Mouse (Mus musculus) ES-E14 (cell line): ENCODE data around the gene Btbd3. TPM values are rescaled to one million over a fixed set of nuclear protein-coding genes. Genes with fewer than 3 reads are reported as not detected.

Source experiments
- DNase-seq: peaks from one replicate; pipeline ENCODE4 v3.0.0-alpha.2; 2013; ENCODE audit warnings: low read depth, low spot score
- H3K27ac ChIP-seq: 2 replicates; pipeline ENCODE4 v1.5.1; 2012; ENCODE audit warnings: low read depth, mild to moderate bottlenecking, low read length, moderate library complexity, mixed read lengths; ENCODE audit not compliant: poor library complexity, insufficient read depth, severe bottlenecking
- H3K36me3 ChIP-seq: 2 replicates; pipeline ENCODE4 v1.6.1; 2012; ENCODE audit warnings: mild to moderate bottlenecking, low read length, moderate library complexity, mixed read lengths; ENCODE audit not compliant: control insufficient read depth, poor library complexity, insufficient read depth, severe bottlenecking
- H3K4me1 ChIP-seq, 2 experiments: fragments of 150-350 bp in 1 of 2; sonication (generic) in 1 of 2; 2 replicates each; pipeline ENCODE4 v1.6.1; 2012; ENCODE audit warnings: low read length in 2 of 2, mild to moderate bottlenecking in 1 of 2, mixed read lengths in 1 of 2; ENCODE audit not compliant: control insufficient read depth in 2 of 2, insufficient read depth in 2 of 2, poor library complexity in 1 of 2
- H3K4me3 ChIP-seq, 2 experiments: fragments of 150-350 bp in 1 of 2; sonication (generic) in 1 of 2; 2 replicates each; pipeline ENCODE4 v1.5.1; 2012; ENCODE audit warnings: low read length in 2 of 2, low read depth in 1 of 2, mild to moderate bottlenecking in 1 of 2, mixed read lengths in 1 of 2; ENCODE audit not compliant: insufficient read depth in 1 of 2, poor library complexity in 1 of 2, severe bottlenecking in 1 of 2
- H3K9ac ChIP-seq: 2 replicates; pipeline ENCODE4 v1.6.1; 2012; ENCODE audit warnings: low read depth, mild to moderate bottlenecking, low read length, mixed read lengths; ENCODE audit not compliant: poor library complexity, insufficient read depth, severe bottlenecking
- H3K9me3 ChIP-seq: fragments of 150-350 bp; sonication (generic); 2 replicates; pipeline ENCODE4 v1.6.1; 2012; ENCODE audit warnings: low read depth, mild to moderate bottlenecking, low read length; ENCODE audit not compliant: control insufficient read depth, insufficient read depth
- CHD2 ChIP-seq: IDR thresholded peaks from 2 replicates; pipeline ENCODE4 v1.6.1; 2014; ENCODE audit warnings: mild to moderate bottlenecking, low read depth, low read length, inconsistent platforms
- HCFC1 ChIP-seq: IDR thresholded peaks from 2 replicates; pipeline ENCODE4 v1.6.1; 2012; ENCODE audit warnings: low read length, inconsistent platforms, borderline replicate concordance; ENCODE audit not compliant: insufficient read depth
- MAFK ChIP-seq: IDR thresholded peaks from 2 replicates; pipeline ENCODE4 v1.6.1; 2014; ENCODE audit warnings: mild to moderate bottlenecking, low read depth, low read length, inconsistent platforms; ENCODE audit not compliant: insufficient read depth
- ZC3H11A ChIP-seq: IDR thresholded peaks from 2 replicates; pipeline ENCODE4 v1.6.1; 2012; ENCODE audit warnings: low read depth, mild to moderate bottlenecking, inconsistent platforms, low read length, borderline replicate concordance
- ZNF384 ChIP-seq: IDR thresholded peaks from 2 replicates; pipeline ENCODE4 v1.6.1; 2012; ENCODE audit warnings: low read depth, low read length, inconsistent platforms
- in situ Hi-C, 2 experiments: fragments of 600-800 bp; cut with MboI; formaldehyde crosslinking; loops; one replicate each; pipeline ENCODE4 v1.15.1; 2025; ENCODE audit warnings: low sequenced_read_pairs in 2 of 2, inconsistent platforms in 1 of 2; ENCODE audit not compliant: unreplicated experiment in 2 of 2
- total RNA-seq: library from RNA; depleted of rRNA; stranded (reverse); fragments of 300-350 nt; gene quantifications from 2 replicates; pipeline ENCODE4 v1.2.3, GENCODE M21; 2012

The Btbd3 gene
- total RNA-seq, 1 experiment: 10.2 TPM

- TF ChIP-seq ZNF384 (no peak), HCFC1 (no peak), CHD2 (no peak), ZC3H11A (no peak), MAFK (no peak)
- in situ Hi-C loops: no loop called here
- Histone ChIP-seq H3K27ac (no peak overlapping the region), H3K9me3 (no peaks in the 10 kb centered on the region), H3K4me1 (no peaks in the 10 kb centered on the region), H3K4me3 (no peak overlapping the region), H3K9ac (no peak overlapping the region), H3K36me3 (no peaks in the 10 kb centered on the region)
- DNase-seq: no peak
Observed at GRCm38 (mm10) chr2:138555106-138555862, 298.9 kb downstream of the Btbd3 start.

- TF ChIP-seq MAFK (no peak), HCFC1 (no peak), ZNF384 (no peak), CHD2 (no peak), ZC3H11A (no peak)
- DNase-seq: no peak
- Histone ChIP-seq H3K36me3 (no peaks in the 10 kb centered on the region), H3K4me3 (no peak overlapping the region), H3K27ac (no peak overlapping the region), H3K9ac (no peak overlapping the region), H3K4me1 (no peaks in the 10 kb centered on the region), H3K9me3 (no peaks in the 10 kb centered on the region; the same call in 1 of the 2 replicates)
- in situ Hi-C loops: no loop called here
Observed at GRCm38 (mm10) chr2:138585930-138586329, 329.6 kb downstream of the Btbd3 start.

GRCm38 (mm10) chr2:138587335-138587734, 331.0 kb downstream of the Btbd3 start:
- Histone ChIP-seq H3K4me3 (no peak overlapping the region), H3K9ac (no peak overlapping the region), H3K36me3 (no peaks in the 10 kb centered on the region), H3K9me3 (no peaks in the 10 kb centered on the region; the same call in 1 of the 2 replicates), H3K27ac (no peak overlapping the region), H3K4me1 (no peaks in the 10 kb centered on the region)
- in situ Hi-C loops: no loop called here
- TF ChIP-seq MAFK (no peak), HCFC1 (no peak), CHD2 (no peak), ZNF384 (no peak), ZC3H11A (no peak)
- no peak for DNase-seq

- DNase-seq: no peak
- Histone ChIP-seq H3K36me3 (no peaks in the 10 kb centered on the region), H3K9ac (no peak overlapping the region), H3K4me3 (no peak overlapping the region), H3K9me3 (no peaks in the 10 kb centered on the region), H3K4me1 (no peaks in the 10 kb centered on the region), H3K27ac (no peak overlapping the region)
- in situ Hi-C loops: no loop called here
- TF ChIP-seq CHD2 (no peak), ZC3H11A (no peak), HCFC1 (no peak), MAFK (no peak), ZNF384 (no peak)
Observed at GRCm38 (mm10) chr2:138587795-138588545, 331.6 kb downstream of the Btbd3 start.
